Mouse (Mus musculus) adrenal gland, postnatal 25 days (tissue): ENCODE results near the gene Camk2n1. TPM values are rescaled to one million over a fixed set of nuclear protein-coding genes. Genes with fewer than 3 reads are reported as not detected.

Experiments used
- DNase-seq: peaks from one replicate; pipeline ENCODE4 v3.0.0; 2021; ENCODE audit warnings: mixed read lengths
- total RNA-seq: library from RNA; stranded (reverse); gene quantifications from 2 replicates; pipeline ENCODE4 v1.2.3, GENCODE M21; 2021

Camk2n1 gene
- total RNA-seq, 1 experiment from 2014 or later: 26.3 TPM

DNA sequence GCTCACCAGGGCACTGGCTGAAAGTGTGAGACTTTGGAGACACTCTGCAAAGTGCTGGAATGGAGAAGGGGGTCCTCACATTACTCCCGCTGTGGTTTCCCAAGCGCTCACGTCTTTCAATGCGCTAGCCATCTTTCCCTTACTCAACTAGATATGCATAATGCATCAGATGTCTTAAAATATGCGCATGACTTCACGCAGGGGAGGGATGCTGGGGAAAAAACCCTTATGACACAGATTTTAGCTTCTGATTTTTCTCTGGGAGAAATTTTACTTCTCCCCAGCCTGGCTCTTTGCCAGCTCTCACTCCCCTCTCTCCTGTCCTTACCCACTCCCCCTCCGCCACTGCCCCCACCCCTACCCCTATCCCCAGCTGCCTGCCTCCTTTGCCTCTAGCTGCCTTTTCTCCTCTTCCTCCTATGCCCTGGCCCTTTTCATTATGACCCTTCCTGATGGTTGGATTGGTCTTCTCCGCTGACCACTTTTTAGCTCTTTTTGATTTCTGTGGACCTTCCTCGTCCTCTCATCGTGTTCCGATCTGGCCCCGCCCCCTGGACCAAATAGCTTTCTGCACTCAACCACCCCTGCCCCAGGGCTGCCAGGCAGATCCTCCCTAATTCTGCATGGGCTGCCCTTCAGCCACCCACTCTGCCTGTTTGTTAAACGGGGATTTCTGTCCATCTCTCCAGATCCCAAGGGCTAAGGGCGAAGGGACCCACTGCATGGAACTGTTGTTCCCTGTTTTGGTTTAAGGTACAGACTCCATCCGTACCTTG, 6.1 kb upstream of the Camk2n1 start:
- DNase-seq: no peak

DNA sequence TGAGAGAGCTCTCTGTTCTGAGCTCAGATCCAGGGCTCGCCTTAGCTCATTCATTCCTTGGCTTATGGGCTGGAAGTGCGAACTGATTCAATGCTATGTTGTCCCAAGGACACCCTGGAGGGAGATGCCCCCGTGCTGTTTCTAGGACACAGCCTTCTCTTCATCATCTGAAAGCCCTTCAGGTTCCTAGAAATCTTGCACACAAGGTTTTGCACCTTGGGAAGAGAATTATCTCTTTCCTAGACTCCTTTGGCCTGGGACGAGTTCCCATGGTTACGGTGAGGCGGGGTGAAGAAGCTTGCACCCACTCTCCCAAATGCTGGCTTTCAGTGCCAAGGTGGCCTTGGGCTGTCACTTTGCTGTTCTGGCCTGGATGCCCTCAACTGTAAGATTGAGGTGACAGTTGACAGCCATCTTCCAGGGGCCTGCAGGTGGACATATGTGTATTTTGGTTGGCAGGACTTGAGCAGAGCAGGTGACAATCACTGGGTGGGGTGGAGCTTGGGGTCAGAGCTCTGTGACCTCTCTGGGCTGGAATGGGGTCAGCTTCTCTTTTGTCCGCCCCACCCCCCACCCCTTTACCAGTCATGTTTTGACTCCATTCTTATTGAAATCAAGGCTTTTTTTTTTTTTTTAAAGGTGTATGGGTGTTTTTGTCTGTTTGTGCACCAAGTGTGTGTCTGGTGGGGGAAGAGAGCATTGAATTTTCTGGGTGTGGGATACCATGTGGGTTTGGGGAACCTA, 5.1 kb upstream of the Camk2n1 start:
- DNase-seq: no peak

DNA sequence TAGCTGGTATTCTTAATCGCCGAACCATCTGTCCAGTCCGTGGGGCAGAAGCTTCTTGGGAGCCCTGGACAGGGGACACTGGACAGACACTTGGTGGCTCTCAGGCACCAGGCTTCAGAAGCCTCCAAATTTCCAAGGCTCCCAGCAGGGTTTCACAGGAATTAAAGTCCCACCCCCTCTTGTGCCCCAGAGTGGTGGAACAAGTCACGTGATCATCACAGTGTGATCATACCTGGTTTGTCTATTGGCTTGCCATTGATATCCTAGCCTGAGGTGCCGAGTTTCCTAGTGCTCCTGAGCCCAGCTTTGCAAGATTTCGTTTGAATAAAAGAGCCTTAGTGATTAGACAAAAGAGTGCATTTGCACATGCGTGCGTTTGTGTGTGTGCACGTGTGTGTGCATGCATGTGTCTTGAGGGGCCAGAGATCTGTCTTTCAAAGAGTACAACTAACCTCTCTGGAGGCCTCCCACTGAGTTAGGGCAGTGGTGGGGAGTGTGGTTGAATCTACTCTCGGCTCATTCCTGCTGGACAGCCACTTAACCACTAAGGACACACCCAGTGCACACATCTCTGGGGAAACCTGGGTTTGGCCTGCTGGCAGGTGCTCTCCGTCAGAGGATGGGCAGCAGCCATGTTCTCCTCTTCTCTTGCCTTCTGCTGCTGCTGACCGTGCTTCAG, 4.3 kb upstream of the Camk2n1 start:
- no peak for DNase-seq

DNA sequence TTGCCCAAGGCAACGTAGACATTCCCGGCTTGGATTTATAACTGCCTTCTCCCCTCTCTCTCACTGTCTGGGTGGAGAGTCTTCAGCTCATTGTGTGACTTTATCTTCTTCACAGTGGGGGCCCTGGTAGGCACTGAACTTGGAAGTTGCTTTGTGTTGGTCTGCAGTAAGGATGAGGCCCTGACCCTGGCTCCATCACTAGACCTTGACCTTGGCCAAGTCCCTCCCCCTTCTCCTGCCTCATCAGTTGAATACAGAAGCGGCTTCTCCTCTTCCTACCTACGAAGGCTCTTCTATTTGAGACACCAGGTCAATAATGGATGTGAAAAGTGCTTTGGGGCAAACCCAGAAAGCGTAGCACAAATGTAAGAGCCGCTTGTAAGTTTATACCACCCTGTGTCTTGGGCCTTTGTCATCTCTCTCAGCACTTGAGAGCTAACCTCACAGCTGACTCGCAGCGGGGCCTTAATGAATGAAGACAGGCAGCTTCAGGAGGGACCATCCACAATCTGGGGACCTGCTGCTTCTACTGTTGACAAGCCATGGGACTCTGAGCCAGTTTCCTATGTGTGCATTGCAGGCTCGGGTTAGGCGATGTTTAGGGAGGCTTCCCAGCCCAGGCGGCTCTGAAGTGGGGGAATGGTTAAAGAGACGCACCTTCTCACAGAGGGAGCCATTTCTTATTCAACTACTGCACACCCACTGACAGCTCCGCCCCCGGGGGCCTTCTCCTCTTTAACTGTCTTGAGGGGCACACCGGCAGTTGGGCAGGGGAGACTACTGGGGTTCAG, 1.6 kb upstream of the Camk2n1 start:
- no peak for DNase-seq

DNA sequence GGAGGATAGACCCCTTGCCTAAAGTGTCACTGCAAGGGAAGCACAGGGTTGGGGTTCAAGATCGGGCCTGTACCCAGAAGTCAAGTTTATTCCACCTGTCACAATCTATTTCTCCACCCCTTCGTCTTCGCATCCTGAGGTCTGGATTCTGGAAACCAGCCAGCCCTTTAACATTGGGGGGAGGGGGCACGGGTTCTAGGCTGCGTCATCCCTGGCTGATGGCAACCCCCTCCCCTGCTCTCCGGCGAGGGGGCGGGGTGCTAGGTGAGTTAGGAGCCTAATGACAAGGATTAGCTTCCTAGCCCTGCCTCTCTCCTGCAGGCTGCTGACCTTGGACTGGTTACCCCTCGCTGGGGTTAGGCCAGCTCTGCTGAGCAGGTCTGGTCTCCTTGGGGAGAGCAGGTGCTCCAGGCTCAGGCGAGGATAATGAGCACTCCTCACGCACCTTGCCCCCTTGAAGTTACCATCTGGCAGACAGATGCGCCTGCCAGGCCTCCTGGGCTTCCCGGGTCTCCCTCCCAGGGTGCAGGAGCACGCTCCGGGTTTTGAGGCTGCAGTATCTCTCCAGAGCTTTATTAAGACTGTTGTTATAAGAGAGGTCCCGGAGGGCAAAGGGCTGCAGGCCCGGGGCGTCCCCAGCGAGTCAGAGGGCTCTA, 889 bp upstream of the Camk2n1 start:
- no peak for DNase-seq

DNA sequence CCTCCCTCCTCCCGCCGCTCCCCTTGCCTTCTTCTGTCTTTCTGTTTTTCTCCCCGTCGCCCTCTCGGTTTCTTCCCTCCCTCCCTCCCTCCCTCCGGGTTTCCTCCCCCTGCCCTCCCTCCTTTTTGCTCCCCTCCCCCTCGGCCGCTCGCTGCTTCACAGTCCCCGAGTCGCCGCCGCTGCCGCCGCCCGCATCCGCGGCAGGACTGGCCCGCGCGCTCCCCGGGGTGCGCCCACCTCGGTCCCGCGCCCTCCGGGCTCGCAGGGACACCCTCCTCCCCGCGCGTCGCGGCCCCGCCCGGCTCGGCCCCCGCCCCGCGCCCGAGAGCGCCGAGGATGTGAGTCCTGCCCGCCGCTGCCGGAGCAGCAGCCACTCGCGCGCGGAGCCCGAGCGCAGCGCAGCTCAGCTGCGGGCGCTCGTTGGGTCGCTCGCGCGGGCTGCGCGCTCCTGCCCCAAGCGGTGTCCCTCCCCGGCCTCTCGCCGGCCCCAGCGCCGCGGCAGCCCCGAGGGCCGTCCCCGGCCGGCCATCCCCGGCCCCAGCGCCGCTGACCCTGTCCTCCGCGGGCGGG, 542 bp downstream of the Camk2n1 start:
- DNase-seq: peak; percentile 76

DNA sequence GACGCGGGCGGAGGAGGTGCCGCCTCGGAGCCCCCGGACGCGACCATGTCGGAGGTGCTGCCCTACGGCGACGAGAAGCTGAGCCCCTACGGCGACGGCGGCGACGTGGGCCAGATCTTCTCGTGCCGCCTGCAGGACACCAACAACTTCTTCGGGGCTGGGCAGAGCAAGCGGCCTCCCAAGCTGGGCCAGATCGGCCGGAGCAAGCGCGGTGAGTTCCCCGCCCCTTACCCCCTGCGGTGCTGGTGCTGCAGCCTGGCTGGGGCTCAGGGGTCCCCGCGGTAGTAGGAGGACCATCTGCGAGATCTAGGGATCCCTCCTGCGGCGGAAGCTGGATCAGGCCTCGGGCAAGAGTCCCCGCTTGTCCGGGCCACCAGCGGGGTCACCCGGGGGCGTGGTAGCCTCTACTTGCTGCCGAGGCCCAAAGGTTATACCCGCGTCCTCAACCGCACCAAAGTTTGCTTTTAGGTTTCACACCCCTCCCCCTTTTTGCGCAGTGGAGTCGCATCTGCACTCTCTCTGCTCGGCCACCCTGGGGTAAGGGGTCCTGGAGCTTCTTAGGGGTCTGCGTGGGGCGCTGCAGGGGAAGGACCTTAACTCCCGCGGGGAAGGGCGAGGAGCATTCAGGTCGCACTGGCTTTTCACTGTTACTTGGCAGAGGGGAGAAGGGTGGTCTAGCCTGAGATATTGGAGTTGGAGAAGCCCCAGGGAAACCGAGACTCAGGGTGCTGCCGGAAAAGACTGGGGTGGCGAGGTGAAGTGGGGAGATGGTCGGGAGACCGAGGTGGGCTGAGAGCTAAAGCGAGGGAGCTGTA, 1.2 kb downstream of the Camk2n1 start:
- peak; percentile 45 for DNase-seq

DNA sequence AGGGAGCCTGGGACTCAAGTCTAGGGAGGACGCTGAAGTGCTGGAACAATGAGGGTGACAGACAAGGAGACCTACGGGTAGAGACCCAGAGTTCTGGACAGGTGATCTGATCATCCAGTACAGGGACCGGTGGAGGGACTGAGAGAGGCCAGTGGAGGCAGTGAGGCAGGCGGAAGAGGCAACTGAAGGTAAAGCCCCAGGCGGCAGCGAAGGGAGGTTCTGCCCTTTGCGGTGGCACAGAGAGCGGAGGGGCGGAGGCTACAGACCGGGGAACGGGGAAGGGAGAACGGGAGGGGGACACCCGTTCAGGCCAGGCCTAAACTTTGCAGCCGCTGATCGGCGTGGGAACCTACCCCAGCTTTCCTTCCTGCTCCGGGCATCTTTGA, 1.8 kb downstream of the Camk2n1 start:
- DNase-seq: peak; percentile 35

DNA sequence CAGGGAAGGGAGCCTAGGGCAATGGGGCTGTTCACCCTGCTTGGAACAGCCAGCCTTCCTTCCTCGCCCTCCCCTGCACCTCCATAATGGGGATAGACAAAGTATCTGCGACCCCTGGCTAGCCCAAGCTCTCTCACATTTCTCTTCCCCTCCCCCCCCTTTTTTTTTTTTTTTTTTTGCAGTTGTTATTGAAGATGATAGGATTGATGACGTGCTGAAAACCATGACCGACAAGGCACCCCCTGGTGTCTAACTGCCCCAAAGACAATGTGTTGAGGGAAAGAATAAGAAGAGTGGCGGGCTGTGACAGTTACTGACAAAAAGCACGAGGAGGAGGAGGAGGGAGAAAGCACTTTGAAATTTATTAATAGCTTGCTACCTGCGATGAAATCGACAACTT, 2.4 kb downstream of the Camk2n1 start:
- DNase-seq: no peak

DNA sequence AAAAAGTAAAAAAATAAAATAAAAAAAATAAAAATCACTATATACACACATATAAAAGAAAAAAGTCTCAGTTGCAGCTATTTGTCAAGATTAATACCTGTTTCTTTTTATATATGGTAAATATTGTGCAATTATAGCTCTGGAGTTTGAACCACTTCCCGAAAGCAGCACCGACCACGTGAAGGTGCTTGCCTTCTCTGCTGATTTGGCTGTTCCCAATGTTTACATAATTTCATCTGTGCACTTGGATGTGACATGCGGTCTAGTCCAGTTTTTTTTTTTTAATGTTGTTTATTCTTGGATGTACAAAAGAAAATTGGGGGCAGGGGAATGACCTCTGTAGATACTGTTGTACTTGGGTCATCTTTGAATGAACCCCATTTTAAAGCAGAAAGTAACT, 3.0 kb downstream of the Camk2n1 start:
- no peak for DNase-seq

DNA sequence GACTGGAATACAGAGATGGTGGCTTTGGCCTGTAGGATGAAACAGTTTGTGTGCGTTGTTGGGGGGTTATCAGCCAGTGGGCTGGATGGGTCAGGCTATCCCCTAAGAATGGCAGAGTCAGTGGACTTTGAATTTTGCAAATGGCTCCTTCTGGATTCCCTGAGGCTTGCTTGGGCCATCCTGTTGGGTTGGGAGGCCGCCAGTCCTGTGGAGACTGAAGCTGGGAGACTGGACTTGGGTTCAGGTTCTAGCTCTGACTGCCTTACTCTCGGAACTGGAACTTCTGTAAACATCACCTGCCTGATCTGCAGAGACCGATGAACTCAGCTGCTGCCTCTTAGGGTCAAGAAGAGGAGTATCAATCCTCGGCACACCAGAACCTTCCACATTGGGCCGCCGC, 4.1 kb downstream of the Camk2n1 start:
- DNase-seq: no peak

DNA sequence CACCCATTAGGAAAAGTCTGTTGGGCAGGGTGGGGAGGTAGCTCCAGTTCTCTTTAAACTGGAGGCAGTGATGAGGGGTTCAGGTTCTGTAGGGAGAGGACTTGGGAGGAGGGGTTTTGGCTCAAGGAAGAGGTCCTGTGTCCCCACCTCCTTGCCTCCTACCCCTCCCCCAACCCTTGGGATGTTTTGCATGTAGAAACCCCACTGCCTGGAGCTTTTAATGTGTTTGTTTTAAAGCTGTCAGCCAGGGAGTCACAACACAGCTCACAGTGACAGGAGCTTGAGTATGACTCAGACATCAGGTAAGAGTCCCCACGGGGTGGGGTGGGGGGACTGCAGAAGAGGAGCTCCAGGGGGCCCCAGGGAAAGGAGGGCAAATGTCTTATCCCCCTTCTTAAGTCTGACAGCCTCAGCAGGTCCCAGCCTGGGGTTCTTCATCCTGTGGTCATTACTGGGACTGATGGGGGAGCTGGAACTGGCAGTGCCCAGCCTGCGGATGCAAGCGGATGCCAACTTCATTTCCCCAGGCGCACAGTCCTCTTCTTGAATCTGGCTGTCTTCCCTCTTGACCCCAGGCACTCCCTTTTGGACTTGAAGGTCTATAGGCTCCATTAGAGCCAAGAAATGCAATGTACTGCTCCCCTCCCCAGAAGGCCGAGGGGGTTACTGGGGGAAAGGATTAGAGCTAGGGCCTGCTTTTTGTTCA, 4.8 kb downstream of the Camk2n1 start:
- DNase-seq: no peak

DNA sequence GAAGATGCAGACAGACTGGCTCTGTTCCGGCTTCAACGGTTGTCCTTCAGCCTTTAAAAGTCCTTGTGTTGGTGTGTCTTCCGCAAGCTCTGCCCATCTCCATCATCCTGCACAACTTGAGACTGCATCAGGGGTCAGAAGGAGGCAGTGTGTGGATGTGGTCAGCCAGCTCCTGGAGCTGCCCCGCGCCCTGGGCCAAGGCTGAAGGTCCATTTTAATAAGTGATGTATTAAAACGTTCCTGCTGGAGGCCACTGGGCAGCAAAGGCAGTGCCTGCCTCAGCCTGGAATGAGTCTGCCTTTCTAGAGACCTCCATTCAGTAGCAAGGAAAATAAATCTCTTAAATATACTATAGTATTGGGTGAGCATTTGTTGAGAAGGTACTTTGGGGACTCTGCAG, 5.7 kb downstream of the Camk2n1 start:
- DNase-seq: no peak

DNA sequence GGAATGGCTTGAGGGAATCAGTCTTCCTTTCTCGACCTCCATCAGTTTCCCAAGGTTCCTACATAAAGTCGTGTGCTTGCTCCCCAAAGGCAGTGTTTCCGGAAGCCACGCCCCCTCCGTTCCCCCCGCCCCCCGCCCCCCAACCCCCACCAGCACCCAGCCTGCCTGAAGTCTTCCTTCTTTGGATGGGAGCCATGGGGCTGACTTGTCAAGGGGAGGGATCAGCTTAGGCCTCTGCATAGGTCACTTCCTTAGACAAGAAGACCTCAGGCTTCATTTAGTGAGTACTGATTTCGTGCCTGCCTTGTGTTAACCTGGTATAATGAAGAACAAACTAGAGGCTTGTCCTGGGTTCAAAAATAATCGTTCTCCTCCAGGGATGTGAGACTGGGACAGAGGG, 6.8 kb downstream of the Camk2n1 start:
- DNase-seq: no peak

DNA sequence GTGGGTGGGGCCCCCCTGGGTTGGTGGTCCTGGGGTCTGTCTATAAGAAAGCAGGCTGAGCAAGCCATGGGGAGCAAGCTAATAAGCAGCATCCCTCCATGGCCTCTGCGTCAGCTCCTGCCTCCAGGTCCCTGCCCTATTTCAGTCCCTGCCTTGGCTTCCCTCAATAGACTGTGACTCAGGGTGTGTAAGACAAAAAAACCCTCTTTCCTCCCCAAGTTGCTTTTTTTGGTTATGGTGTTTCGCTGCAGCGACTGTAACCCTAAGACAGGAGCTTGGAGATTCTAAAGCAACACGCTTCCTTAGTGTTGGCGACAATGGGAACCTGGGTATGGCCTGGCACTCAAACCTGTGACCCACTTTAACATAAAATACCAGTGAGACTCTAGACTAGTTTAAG, 7.4 kb downstream of the Camk2n1 start:
- DNase-seq: no peak

DNA sequence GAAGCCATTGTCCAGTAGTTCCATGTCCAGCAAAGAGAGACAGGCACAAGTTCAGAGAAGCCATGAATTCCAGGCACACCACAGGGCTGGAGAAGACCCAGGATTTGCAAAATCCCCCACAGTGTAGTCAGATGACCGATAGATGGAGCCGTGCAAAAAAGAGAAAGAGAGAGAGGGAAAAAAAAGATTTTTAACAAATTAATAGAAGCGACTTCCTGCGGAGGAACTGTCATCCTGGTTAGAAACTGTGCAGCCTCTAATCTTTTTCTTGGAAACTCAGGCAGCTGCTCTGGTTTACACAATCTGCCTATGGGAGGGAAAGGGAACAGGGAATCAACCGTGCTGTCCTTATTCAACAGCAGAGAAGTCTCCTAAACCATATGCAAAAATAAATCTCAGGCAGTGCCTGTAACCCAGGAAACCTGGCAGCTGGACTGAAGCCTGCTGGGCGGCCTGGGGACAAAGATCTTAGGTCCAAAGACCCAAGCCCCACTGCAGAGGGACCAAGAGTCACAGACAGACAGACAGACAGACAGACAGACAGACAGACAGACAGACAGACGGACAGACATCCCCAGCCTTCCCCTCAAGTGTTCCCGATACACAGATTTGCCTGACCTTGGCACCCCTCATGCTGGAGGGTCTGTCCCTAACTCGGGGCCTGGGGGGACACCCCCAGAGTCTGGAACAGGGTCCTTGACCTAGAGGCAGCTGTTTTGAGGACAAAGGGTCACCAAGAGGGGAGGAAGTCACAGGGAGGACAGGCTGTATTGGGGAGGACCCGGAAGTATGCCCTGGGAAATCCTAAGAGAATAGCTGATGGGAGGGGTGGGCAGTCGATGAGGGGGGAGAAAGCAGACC, 9.1 kb downstream of the Camk2n1 start:
- no peak for DNase-seq

DNA sequence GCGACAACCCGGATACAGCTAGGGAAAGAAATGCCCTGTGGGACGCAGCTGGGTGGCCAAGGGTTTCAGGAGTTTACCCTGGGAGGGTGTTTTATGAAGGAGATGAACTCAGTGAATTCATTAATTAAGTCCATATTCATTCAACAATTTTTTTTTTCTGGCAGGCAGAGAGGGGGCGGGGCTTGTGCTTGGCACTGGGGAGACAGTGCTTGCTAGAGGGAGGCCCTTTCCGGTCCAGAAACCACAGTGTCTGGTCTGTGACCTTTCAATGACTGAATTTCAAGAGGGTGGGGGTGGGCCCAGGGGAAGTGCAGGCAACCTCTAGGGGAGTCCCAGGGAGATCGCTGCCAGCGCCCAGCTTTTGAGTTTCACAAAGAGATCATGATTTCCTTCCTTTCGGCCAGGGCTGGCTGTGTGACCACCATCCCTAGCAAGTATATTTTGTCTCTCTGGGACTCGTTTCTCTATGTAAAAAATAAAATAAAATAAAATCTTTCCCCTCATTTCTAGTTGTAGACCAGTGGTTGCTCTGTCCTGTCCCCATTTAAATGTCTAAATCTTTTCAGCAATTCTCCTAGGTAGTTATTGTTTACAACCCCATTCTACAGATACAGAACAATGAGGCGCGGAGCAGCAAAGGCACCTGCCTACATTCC, 9.8 kb downstream of the Camk2n1 start:
- peak; percentile 79 for DNase-seq

DNA sequence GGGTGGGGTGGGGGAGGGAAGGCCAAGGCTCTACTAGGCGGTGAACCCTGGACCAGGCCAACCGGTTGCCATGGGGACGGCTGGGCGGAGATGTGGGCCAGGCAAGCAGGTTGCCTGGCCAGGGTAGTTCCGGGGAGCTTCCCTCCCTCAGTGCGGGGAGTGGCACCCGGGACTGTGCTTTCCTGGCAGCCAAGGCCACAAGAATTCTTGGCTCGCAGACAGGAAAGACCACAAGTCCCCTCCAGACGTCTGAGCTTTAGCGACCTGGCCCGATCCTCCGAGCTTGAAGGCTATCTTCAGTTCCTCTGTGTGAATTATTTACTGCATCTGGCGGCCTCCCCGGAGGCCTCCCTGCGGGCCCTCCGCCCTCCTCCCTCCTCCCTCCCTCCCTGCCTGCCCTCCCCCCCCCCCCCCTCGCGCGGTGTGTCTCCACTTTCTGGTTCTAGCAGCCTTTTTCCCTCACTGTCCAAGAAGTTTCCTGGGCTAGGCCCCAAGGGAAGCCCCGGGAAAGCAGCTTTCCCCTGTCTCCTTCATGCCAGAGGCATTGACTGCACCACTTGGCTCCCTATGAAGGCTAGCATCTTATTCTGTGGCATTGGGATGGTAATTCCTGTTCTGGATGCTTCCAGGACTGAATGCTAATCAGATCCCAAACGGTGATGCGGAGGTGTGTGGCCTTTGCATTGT, 10.7 kb downstream of the Camk2n1 start:
- peak; percentile 82 for DNase-seq
